Comparison of ENCODE assay signal across 19 mouse cellular contexts in genomic region chr1:58722115-58722938, GRCm38 (mm10). TPM values are rescaled to one million over a fixed set of nuclear protein-coding genes. Genes with fewer than 3 reads are reported as not detected.
DNase-seq lines count a peak whose midpoint lies in the region; ATAC-seq and TF ChIP-seq lines count a peak whose summit lies in the region.
"Had no signal": no experiment of that assay in that cellular context is flagged by ENCODE, and none has a peak within 500 bp of the region (broad histone marks: within the 10 kb centered on the region; RNA-seq: fewer than 3 reads in every experiment).

No protein-coding gene starts in this region.

- no peak overlapping the region for H3K4me3 ChIP-seq in heart, adult 2 months
- no peak overlapping the region for H3K4me3 ChIP-seq in midbrain, embryonic 11.5 days (ENCODE audit: low read depth, low read length)
- no peak overlapping the region for H3K4me3 ChIP-seq in midbrain, embryonic 10.5 days
- H3K4me3 ChIP-seq in kidney, embryonic 15.5 days (replicated peaks) = no peak overlapping the region
- H3K4me3 ChIP-seq: embryonic facial prominence, embryonic 10.5 days; midbrain, embryonic 12.5 days; myocyte had no signal

- H3K9ac ChIP-seq in heart, adult 2 months (ENCODE audit: low read depth, low read length) = peak overlapping the region; percentile 32; the same call in 1 of the 2 replicates
- no peak overlapping the region for H3K9ac ChIP-seq in midbrain, embryonic 11.5 days (ENCODE audit: low read length)
- H3K9ac ChIP-seq in kidney, embryonic 15.5 days = no peak overlapping the region
- H3K9ac ChIP-seq: midbrain, embryonic 12.5 days had no signal

- no peak for TF ChIP-seq EP300 in heart, adult 2 months (IDR thresholded peaks at IDR 0.05; ENCODE audit: insufficient read depth, low read depth, low read length)

- no peaks in the 10 kb centered on the region for H3K9me3 ChIP-seq in midbrain, embryonic 11.5 days (ENCODE audit: control insufficient read depth, low read length)
- no peaks in the 10 kb centered on the region for H3K9me3 ChIP-seq in midbrain, embryonic 10.5 days (replicated peaks)
- no peaks in the 10 kb centered on the region for H3K9me3 ChIP-seq in kidney, embryonic 15.5 days (replicated peaks)
- H3K9me3 ChIP-seq: embryonic facial prominence, embryonic 10.5 days; midbrain, embryonic 12.5 days had no signal

- peak overlapping the region; percentile 56 for H3K27ac ChIP-seq in heart, adult 2 months
- H3K27ac ChIP-seq in midbrain, embryonic 11.5 days (ENCODE audit: low read depth, low read length) = no peak overlapping the region
- no peak overlapping the region for H3K27ac ChIP-seq in midbrain, embryonic 10.5 days (replicated peaks)
- no peak overlapping the region for H3K27ac ChIP-seq in kidney, embryonic 15.5 days
- H3K27ac ChIP-seq: embryonic facial prominence, embryonic 10.5 days; hindbrain, postnatal 0 days; midbrain, embryonic 12.5 days had no signal

- no peak overlapping the region for H3K4me2 ChIP-seq in midbrain, embryonic 11.5 days
- no peak overlapping the region for H3K4me2 ChIP-seq in kidney, embryonic 15.5 days
- H3K4me2 ChIP-seq: midbrain, embryonic 12.5 days had no signal

- intact Hi-C loops in heart, adult 2 months (cut with DNase I) = no loop called here
- intact Hi-C loops in heart, postnatal 14 days (cut with DNase I) = no loop called here

- H3K36me3 ChIP-seq in heart, adult 2 months (ENCODE audit: control insufficient read depth, insufficient read depth, low read length) = peaks cover 44% of the 10 kb centered on the region
- H3K36me3 ChIP-seq in midbrain, embryonic 11.5 days (ENCODE audit: control insufficient read depth, insufficient read depth, low read length) = no peaks in the 10 kb centered on the region
- H3K36me3 ChIP-seq in midbrain, embryonic 10.5 days = peaks cover 27% of the 10 kb centered on the region
- H3K36me3 ChIP-seq in kidney, embryonic 15.5 days = peaks cover 50% of the 10 kb centered on the region
- H3K36me3 ChIP-seq: midbrain, embryonic 12.5 days had no signal

- DNase-seq in heart, adult 2 months = no peak
- DNase-seq in heart, postnatal 14 days = no peak
- peak; percentile 31 for DNase-seq in midbrain, embryonic 11.5 days (ENCODE audit: low spot score, missing footprints)
- DNase-seq in midbrain, embryonic 10.5 days (ENCODE audit: low spot score) = no peak
- peak; percentile 16 for DNase-seq in ZHBTc4 (ENCODE audit: low read depth, low spot score)
- peak; percentile 50 for DNase-seq in naive thymus-derived CD4-positive, alpha-beta T cell, adult 2 months (ENCODE audit: low read depth)
- no peak for DNase-seq in kidney, postnatal 14 days
- DNase-seq: cerebellum, postnatal 25 days; liver; right cerebral cortex, postnatal 14 days; thymus, postnatal 25 days had no signal

- 47% methylated on average over 11 of the region's 11 CpGs for WGBS in heart, adult 2 months
- 89% methylated on average over 11 of the region's 11 CpGs for WGBS in midbrain, embryonic 11.5 days
- 91% methylated on average over 11 of the region's 11 CpGs for WGBS in midbrain, embryonic 10.5 days
- WGBS in kidney, embryonic 15.5 days = 86% methylated on average over 11 of the region's 11 CpGs

- no peak for TF ChIP-seq POLR2A in heart, adult 2 months (IDR thresholded peaks at IDR 0.05; ENCODE audit: insufficient read depth, low read depth, low read length)

- no peaks in the 10 kb centered on the region for H3K79me2 ChIP-seq in heart, adult 2 months (replicated peaks; ENCODE audit: control insufficient read depth, insufficient read depth, low read length)

- H3K4me1 ChIP-seq in heart, adult 2 months (ENCODE audit: control insufficient read depth, insufficient read depth, low read length) = peaks cover 27% of the 10 kb centered on the region
- no peaks in the 10 kb centered on the region for H3K4me1 ChIP-seq in midbrain, embryonic 11.5 days (ENCODE audit: control insufficient read depth, insufficient read depth, low read length)
- H3K4me1 ChIP-seq in midbrain, embryonic 10.5 days = peaks cover 17% of the 10 kb centered on the region
- H3K4me1 ChIP-seq in kidney, embryonic 15.5 days = peaks cover 26% of the 10 kb centered on the region
- H3K4me1 ChIP-seq: midbrain, embryonic 12.5 days had no signal

- no peak for TF ChIP-seq CTCF in heart, adult 2 months (IDR thresholded peaks at IDR 0.05)

- no peaks in the 10 kb centered on the region for H3K27me3 ChIP-seq in heart, adult 2 months (ENCODE audit: control insufficient read depth, insufficient read depth, low read length)
- no peaks in the 10 kb centered on the region for H3K27me3 ChIP-seq in midbrain, embryonic 11.5 days (ENCODE audit: control insufficient read depth, insufficient read depth, low read length)
- H3K27me3 ChIP-seq in midbrain, embryonic 10.5 days (ENCODE audit: low read depth, poor library complexity, severe bottlenecking) = no peaks in the 10 kb centered on the region
- H3K27me3 ChIP-seq in kidney, embryonic 15.5 days = no peaks in the 10 kb centered on the region
- H3K27me3 ChIP-seq: midbrain, embryonic 12.5 days had no signal

- ATAC-seq in midbrain, embryonic 11.5 days (ENCODE audit: low FRiP score) = no peak
- no peak for ATAC-seq in kidney, embryonic 15.5 days (replicated peaks; ENCODE audit: low FRiP score)
- ATAC-seq: hindbrain, postnatal 0 days; lung, postnatal 0 days had no signal

RNA-seq across cellular contexts. Expression of gene Cflar, which starts 11.0 kb away (rescaled TPM):
- 10 to 100 TPM; 50.2 to 63.0 TPM for total RNA-seq in heart, adult 2 months (2021)
- polyA plus RNA-seq in heart, adult 2 months (2012; rRNA removed) = 21.7 and 39.1 TPM in 2 replicates
- 10 to 100 TPM; 64.7 to 70.4 TPM for total RNA-seq in heart, postnatal 14 days (2021)
- polyA plus RNA-seq in midbrain, embryonic 11.5 days (2014; fragmentation: Nextera tagmentation; extraction: Ambion mirVana) = 19.1 and 20.9 TPM in 2 replicates
- polyA plus RNA-seq in midbrain, embryonic 10.5 days (2016; fragmentation: Nextera tagmentation; extraction: Ambion mirVana) = 24.5 and 28.7 TPM in 2 replicates
- 45.2 and 48.1 TPM in 2 replicates for polyA plus RNA-seq in kidney, embryonic 15.5 days (2015; fragmentation: Nextera tagmentation; extraction: Ambion mirVana)

RNA-seq across cellular contexts. Expression of gene Als2cr12, which starts 26.5 kb away (rescaled TPM):
- total RNA-seq in heart, adult 2 months (2021) = not detected
- 0.49 TPM in 1 of 2 replicates, not detected in the other for polyA plus RNA-seq in heart, adult 2 months (2012; rRNA removed)
- not detected for total RNA-seq in heart, postnatal 14 days (2021)
- not detected in 2 replicates for polyA plus RNA-seq in midbrain, embryonic 11.5 days (2014; fragmentation: Nextera tagmentation; extraction: Ambion mirVana)
- not detected in 2 replicates for polyA plus RNA-seq in midbrain, embryonic 10.5 days (2016; fragmentation: Nextera tagmentation; extraction: Ambion mirVana)
- polyA plus RNA-seq in kidney, embryonic 15.5 days (2015; fragmentation: Nextera tagmentation; extraction: Ambion mirVana) = not detected in 2 replicates
- total RNA-seq: heart, postnatal 25 days; hindbrain, postnatal 0 days had no signal
- polyA plus RNA-seq: embryonic facial prominence, embryonic 10.5 days; midbrain, embryonic 12.5 days; stomach, embryonic 14.5 days had no signal

Comparison
In these comparisons a context has a peak if more than half of its experiments do, and no peak if none do; other contexts are left out.
1. DNase-seq: peak in midbrain, embryonic 11.5 days (single experiment), ZHBTc4 (single experiment) and naive thymus-derived CD4-positive, alpha-beta T cell, adult 2 months (single experiment); none in heart, adult 2 months (0 of 2), heart, postnatal 14 days (0 of 2), midbrain, embryonic 10.5 days (single experiment) and kidney, postnatal 14 days (single experiment).